Mouse (Mus musculus): ENCODE measurements at regions not wholly inside any gene's neighbourhood (a gene's known extent, or its start where the extent isn't known, plus 50 kb on each side); places are given as distances from the start of the nearest gene placed in this dataset.

GRCm38 (mm10) chr17:87202958-87203720, 62.6 kb downstream of the Mcfd2 start:
- DNase-seq (ENCODE audit: low spot score), result peak; percentile 76

- peak; percentile 63 for DNase-seq (ENCODE audit: low spot score)
Observed at GRCm38 (mm10) chr17:87202490-87202889, 63.2 kb downstream of the Mcfd2 start.

- no peak for DNase-seq (ENCODE audit: low spot score)
Observed at GRCm38 (mm10) chr17:87200721-87201242, 65.0 kb downstream of the Mcfd2 start.

GRCm38 (mm10) chr17:87200134-87200533, 65.6 kb downstream of the Mcfd2 start:
- no peak for DNase-seq (ENCODE audit: low spot score)

- no peak for DNase-seq (ENCODE audit: low spot score)
Observed at GRCm38 (mm10) chr17:87199134-87199533, 66.6 kb downstream of the Mcfd2 start.

DNA sequence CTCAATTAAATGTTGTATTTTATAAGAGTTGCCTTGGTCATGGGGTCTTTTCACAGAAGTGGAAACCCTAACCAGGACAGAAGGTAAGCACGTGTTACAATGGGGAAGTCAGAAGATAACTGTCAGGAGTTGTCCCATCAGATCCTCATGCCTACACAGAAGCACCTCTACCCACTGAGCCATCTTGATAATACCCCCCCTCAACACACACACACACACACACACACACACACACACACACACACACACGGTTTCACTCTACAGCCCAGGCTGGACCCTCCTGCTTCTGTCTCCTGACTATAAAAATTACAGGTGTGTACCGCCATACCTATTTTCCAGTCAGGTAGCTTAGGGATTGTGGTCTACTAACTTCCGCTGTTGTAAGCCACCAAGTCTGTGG, 68.3 kb downstream of the Mcfd2 start:
- no peak for DNase-seq (ENCODE audit: low spot score)

GRCm38 (mm10) chr17:87194639-87195038, 71.1 kb downstream of the Mcfd2 start:
- no peak for DNase-seq (ENCODE audit: low spot score)

- DNase-seq (ENCODE audit: low spot score), result no peak
Observed at GRCm38 (mm10) chr17:87193482-87193881, 72.3 kb downstream of the Mcfd2 start.

- DNase-seq (ENCODE audit: low spot score), result no peak
Observed at GRCm38 (mm10) chr17:87189670-87190069, 76.1 kb downstream of the Mcfd2 start.

Data from thymus, postnatal 0 days (tissue).